Mouse (Mus musculus) left cerebral cortex, adult 8-10 months (tissue): Measurements from ENCODE around the gene Cd81. TPM values are rescaled to one million over a fixed set of nuclear protein-coding genes. Genes with fewer than 3 reads are reported as not detected.

Source experiments
- DNase-seq, 2 experiments: peaks; one replicate each; pipeline ENCODE4 v3.0.0; 2022; ENCODE audit warnings: low spot score in 2 of 2
- total RNA-seq, 4 experiments: library from RNA; stranded (reverse); gene quantifications; 2 replicates each; pipeline ENCODE4 v1.2.4; 2022

Gene Cd81
- total RNA-seq, 4 experiments from 2014 or later: 406 to 526 (median 451) TPM

DNA sequence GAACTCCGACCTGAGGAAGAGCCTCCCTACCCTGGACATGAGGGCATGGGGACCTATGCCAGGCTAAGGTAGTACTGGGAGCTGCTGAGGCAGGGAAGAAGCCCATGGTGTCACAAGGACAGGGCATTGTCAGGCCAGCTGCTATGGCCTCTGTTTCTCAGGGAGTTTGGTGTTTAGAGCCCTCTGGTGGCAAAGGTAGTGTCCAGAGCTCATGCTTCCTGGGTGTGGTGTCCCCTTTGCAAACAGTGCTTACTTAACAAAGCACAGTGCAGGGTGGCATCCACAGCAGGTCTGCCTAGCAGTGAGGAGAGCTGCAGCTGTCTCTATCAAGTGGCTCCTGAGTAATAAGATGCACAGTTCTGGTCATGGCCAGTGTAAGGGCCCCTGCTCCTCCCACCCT, 58.3 kb downstream of the Cd81 start:
- no peak for DNase-seq

GRCm38 (mm10) chr7:143111719-143112118, 59.2 kb downstream of the Cd81 start:
- no peak for DNase-seq

DNA sequence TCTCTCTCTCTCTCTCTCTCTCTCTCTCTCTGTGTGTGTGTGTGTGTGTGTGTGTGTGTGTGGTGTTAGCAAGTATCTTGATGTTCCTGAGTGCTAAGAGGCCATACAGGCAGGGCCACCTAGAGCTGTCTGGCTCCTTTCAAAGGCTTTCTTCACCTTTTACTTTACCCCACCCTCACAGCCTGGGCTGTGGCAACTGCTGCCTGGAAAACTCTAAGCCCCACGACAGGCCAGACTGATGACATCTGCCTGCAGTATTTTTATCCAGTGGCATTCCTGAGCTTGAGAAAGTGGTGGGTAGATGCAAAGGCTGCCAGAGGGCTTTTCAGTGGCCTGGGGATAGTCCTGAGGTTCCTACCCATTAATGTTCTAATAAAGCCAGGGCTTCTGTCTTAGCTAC, 59.9 kb downstream of the Cd81 start:
- DNase-seq: no peak

DNA sequence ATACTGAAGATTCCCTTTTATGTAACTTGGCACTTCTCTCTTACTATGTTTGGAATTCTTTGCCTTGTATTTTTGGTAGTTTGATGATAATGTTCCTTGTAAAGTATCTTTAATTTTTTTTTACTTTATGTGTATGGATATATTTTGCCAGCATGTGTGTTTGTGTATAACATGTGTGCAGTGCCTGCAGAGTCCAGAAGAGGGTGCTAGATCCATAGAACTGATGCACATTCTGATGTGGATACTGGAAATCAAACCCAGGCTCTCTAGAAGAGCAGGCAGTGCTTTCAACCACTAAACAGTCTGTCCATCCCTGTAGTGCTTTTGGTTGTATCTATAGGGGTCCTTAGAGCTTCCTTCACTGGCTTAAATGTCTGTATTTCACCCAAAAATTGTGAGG, 62.2 kb downstream of the Cd81 start:
- DNase-seq: no peak

DNA sequence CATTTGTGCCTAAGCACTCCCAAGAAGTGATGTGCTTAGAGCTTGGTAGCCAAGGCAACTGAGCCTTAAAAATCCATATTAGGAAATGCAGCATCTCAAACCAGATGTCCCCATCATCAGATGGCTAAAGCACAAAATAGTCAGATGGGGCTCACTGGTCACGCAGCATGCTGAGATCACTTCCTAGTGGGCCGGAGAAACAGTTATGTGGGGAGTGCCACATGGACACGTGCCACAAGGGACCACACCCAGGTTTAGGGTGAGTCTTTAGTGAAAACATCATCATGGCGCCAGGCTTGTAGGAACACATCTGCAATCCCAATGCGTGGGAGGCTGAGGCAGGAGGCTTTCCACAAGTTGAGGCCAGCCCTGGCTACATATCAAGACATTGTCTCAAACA, 64.0 kb downstream of the Cd81 start:
- no peak for DNase-seq

Other genes with a start within 250 kb of the Cd81 start
- gene Th, start 121.6 kb upstream of the Cd81 start, total RNA-seq: 1 to 10 TPM; 2.4 to 4.9 (median 2.6) TPM
- gene Ascl2, start 83.5 kb upstream of the Cd81 start, total RNA-seq: under 1 TPM in 3 of 4 experiments, not detected in 1; 0.21 to 0.53 (median 0.46) TPM
- gene Tspan32, start 47.7 kb upstream of the Cd81 start, total RNA-seq: under 1 TPM; 0.18 to 0.44 (median 0.29) TPM
- 10 to 100 TPM; 37.0 to 42.1 (median 39.8) TPM for gene Tssc4, start 16.5 kb downstream of the Cd81 start, total RNA-seq
- not detected for gene Trpm5, start 41.9 kb downstream of the Cd81 start, total RNA-seq
- 1 to 10 TPM in 2 of 4 experiments, under 1 TPM in 2; 0.21 to 1.1 (median 0.86) TPM for gene Kcnq1, start 53.6 kb downstream of the Cd81 start, total RNA-seq